Mouse (Mus musculus) CH12.LX (cell line): ENCODE measurements around the gene Tent4b.

Experiments
- BHLHE40 ChIP-seq: IDR thresholded peaks from 2 replicates; pipeline ENCODE4 v1.6.1; 2011; ENCODE audit warnings: mild to moderate bottlenecking, low read depth, low read length, improper control_type of control experiment
- CHD1 ChIP-seq: IDR thresholded peaks from 2 replicates; pipeline ENCODE4 v1.6.1; 2012; ENCODE audit warnings: low read depth, low read length, improper control_type of control experiment, inconsistent platforms
- CHD2 ChIP-seq: IDR thresholded peaks from 2 replicates; pipeline ENCODE4 v1.6.1; 2011; ENCODE audit warnings: low read length, improper control_type of control experiment
- CTCF ChIP-seq, 2 experiments: IDR thresholded peaks in 1 of 2; conservative IDR thresholded peaks in 1 of 2; 2 replicates each; pipeline ENCODE4 v1.5.1; 2011 to 2012; ENCODE audit warnings: low read depth in 2 of 2, low read length in 2 of 2, improper control_type of control experiment in 1 of 2, inconsistent platforms in 1 of 2, mild to moderate bottlenecking in 1 of 2, moderate library complexity in 1 of 2
- ETS1 ChIP-seq: conservative IDR thresholded peaks from 2 replicates; pipeline ENCODE4 v1.6.1; 2012; ENCODE audit warnings: low read depth, mild to moderate bottlenecking, inconsistent platforms, low read length, improper control_type of control experiment, moderate library complexity
- MAFK ChIP-seq: IDR thresholded peaks from 2 replicates; pipeline ENCODE4 v1.6.1; 2011; ENCODE audit warnings: low read length, improper control_type of control experiment; ENCODE audit not compliant: insufficient replicate concordance
- MAX ChIP-seq: IDR thresholded peaks from 2 replicates; pipeline ENCODE4 v1.6.1; 2011; ENCODE audit warnings: low read length, improper control_type of control experiment
- MYC ChIP-seq: IDR thresholded peaks from 2 replicates; pipeline ENCODE4 v1.6.1; 2011; ENCODE audit warnings: low read depth, mild to moderate bottlenecking, improper control_type of control experiment, low read length
- POLR2A ChIP-seq: IDR thresholded peaks from 2 replicates; pipeline ENCODE4 v1.6.1; 2011; ENCODE audit warnings: low read depth, mild to moderate bottlenecking, improper control_type of control experiment, low read length
- POLR2AphosphoS2 ChIP-seq: IDR thresholded peaks from 2 replicates; pipeline ENCODE4 v1.6.1; 2011; ENCODE audit warnings: low read depth, low read length, improper control_type of control experiment
- SMC3 ChIP-seq: IDR thresholded peaks from 2 replicates; pipeline ENCODE4 v1.6.1; 2011; ENCODE audit warnings: low read depth, low read length, improper control_type of control experiment
- TBP ChIP-seq: conservative IDR thresholded peaks from 2 replicates; pipeline ENCODE4 v1.6.1; 2011; ENCODE audit warnings: low read depth, low read length, improper control_type of control experiment
- TCF12 ChIP-seq: IDR thresholded peaks from 2 replicates; pipeline ENCODE4 v1.6.1; 2014; ENCODE audit warnings: low read depth, mild to moderate bottlenecking, inconsistent platforms, low read length, improper control_type of control experiment
- ZC3H11A ChIP-seq: IDR thresholded peaks from 2 replicates; pipeline ENCODE4 v1.6.1; 2012; ENCODE audit warnings: low read depth, mild to moderate bottlenecking, inconsistent platforms, low read length, improper control_type of control experiment

- TF ChIP-seq CTCF (conservative IDR thresholded peaks at IDR 0.05 in 1 of 2, IDR thresholded peaks at IDR 0.05 in 1 of 2; ENCODE audit: low read depth in 2 of 2, low read length in 2 of 2) (peak; percentile 82 to 88), MYC (no peak), CHD1 (no peak), TCF12 (no peak), MAFK (no peak), SMC3 (peak; percentile 57), ZC3H11A (no peak), MAX (no peak), ETS1 (no peak), POLR2A (no peak), TBP (no peak), CHD2 (no peak), POLR2AphosphoS2 (no peak), BHLHE40 (no peak)
Measured at GRCm38 (mm10) chr8:88161439-88161838, 37.6 kb upstream of the Tent4b start.
